Comparison of ENCODE assay signal across 9 mouse cellular contexts in genomic region chr5:75066715-75067114, GRCm38 (mm10). TPM values are rescaled to one million over a fixed set of nuclear protein-coding genes. Genes with fewer than 3 reads are reported as not detected.
DNase-seq lines count a peak whose midpoint lies in the region; ATAC-seq and TF ChIP-seq lines count a peak whose summit lies in the region.
"Had no signal": no experiment of that assay in that cellular context is flagged by ENCODE, and none has a peak within 500 bp of the region (broad histone marks: within the 10 kb centered on the region; RNA-seq: fewer than 3 reads in every experiment).

No protein-coding gene starts in this region.

- TF ChIP-seq POLR2A in kidney, adult 2 months (IDR thresholded peaks at IDR 0.05; ENCODE audit: low read depth, low read length), result no peak

- no peak for TF ChIP-seq CTCF in kidney, adult 2 months (conservative IDR thresholded peaks at IDR 0.05; ENCODE audit: insufficient read depth, insufficient read length, low read depth, low read length)

- no peak for DNase-seq in heart, adult 9 months (ENCODE audit: low spot score in 2 of 2)
- DNase-seq in embryonic facial prominence, embryonic 11.5 days (ENCODE audit: low spot score), result no peak
- no peak for DNase-seq in limb, embryonic 10.5 days (ENCODE audit: low spot score)
- DNase-seq in layer of hippocampus, adult 8-10 months (ENCODE audit: low spot score in 2 of 2), result no peak
- DNase-seq in ovary, postnatal 36 days (ENCODE audit: low spot score), result no peak
- no peak for DNase-seq in kidney, adult 2 months

- H3K27ac ChIP-seq in heart, embryonic 15.5 days, result no peak overlapping the region
- H3K27ac ChIP-seq in embryonic facial prominence, embryonic 11.5 days (replicated peaks; ENCODE audit: low read depth, low read length), result no peak overlapping the region
- H3K27ac ChIP-seq in limb, embryonic 10.5 days, result peak overlapping the region; percentile 75
- H3K27ac ChIP-seq in neural tube, embryonic 14.5 days (ENCODE audit: low read depth, low read length), result no peak overlapping the region
- no peak overlapping the region for H3K27ac ChIP-seq in kidney, adult 2 months (ENCODE audit: insufficient read depth, low read depth, low read length)

- H3K9ac ChIP-seq in heart, embryonic 15.5 days, result 0 out of 2 replicates have a peak overlapping the region, but pooled peaks have one; percentile 2
- H3K9ac ChIP-seq in embryonic facial prominence, embryonic 11.5 days (replicated peaks; ENCODE audit: low read length), result peak overlapping the region; percentile 50
- H3K9ac ChIP-seq in neural tube, embryonic 14.5 days (replicated peaks; ENCODE audit: low read depth, low read length), result no peak overlapping the region

- H3K27me3 ChIP-seq in heart, embryonic 15.5 days, result peaks cover 63% of the 10 kb centered on the region
- peaks cover 34% of the 10 kb centered on the region for H3K27me3 ChIP-seq in embryonic facial prominence, embryonic 11.5 days (ENCODE audit: control insufficient read depth, insufficient read depth, low read length)
- peaks cover 79% of the 10 kb centered on the region for H3K27me3 ChIP-seq in limb, embryonic 10.5 days (ENCODE audit: low read depth, poor library complexity, severe bottlenecking)
- H3K27me3 ChIP-seq in neural tube, embryonic 14.5 days (ENCODE audit: control insufficient read depth, insufficient read depth, low read length), result peaks cover 23% of the 10 kb centered on the region
- H3K27me3 ChIP-seq in kidney, adult 2 months (replicated peaks; ENCODE audit: control insufficient read depth, insufficient read depth, low read length), result peaks cover 5% of the 10 kb centered on the region

- 10% methylated on average over 5 of the region's 10 CpGs for WGBS in heart, embryonic 15.5 days
- 4% methylated on average over 8 of the region's 10 CpGs for WGBS in embryonic facial prominence, embryonic 11.5 days
- WGBS in limb, embryonic 10.5 days, result 4% methylated on average over 10 of the region's 10 CpGs
- WGBS in neural tube, embryonic 14.5 days, result 6% methylated on average over 5 of the region's 10 CpGs
- 5% methylated on average over 10 of the region's 10 CpGs for WGBS in kidney, adult 2 months

- peaks cover 22% of the 10 kb centered on the region for H3K4me1 ChIP-seq in heart, embryonic 15.5 days (replicated peaks)
- peaks cover 5% of the 10 kb centered on the region for H3K4me1 ChIP-seq in embryonic facial prominence, embryonic 11.5 days (ENCODE audit: control insufficient read depth, insufficient read depth, low read length)
- H3K4me1 ChIP-seq in limb, embryonic 10.5 days, result peaks cover 29% of the 10 kb centered on the region
- H3K4me1 ChIP-seq in neural tube, embryonic 14.5 days (ENCODE audit: control insufficient read depth, insufficient read depth, low read length), result no peaks in the 10 kb centered on the region
- H3K4me1 ChIP-seq in kidney, adult 2 months (ENCODE audit: control insufficient read depth, insufficient read depth, low read length), result no peaks in the 10 kb centered on the region

- no peak for ATAC-seq in heart, embryonic 15.5 days (replicated peaks; ENCODE audit: insufficient number of reproducible peaks, insufficient read depth, low FRiP score, low read depth)
- ATAC-seq in embryonic facial prominence, embryonic 11.5 days (replicated peaks; ENCODE audit: insufficient number of reproducible peaks, low FRiP score, low TSS enrichment, low read depth), result peak; percentile 31
- ATAC-seq in neural tube, embryonic 14.5 days (ENCODE audit: low read depth), result no peak

- H3K4me2 ChIP-seq in heart, embryonic 15.5 days, result peak overlapping the region; percentile 72
- H3K4me2 ChIP-seq in embryonic facial prominence, embryonic 11.5 days (ENCODE audit: low read depth, low read length), result peak overlapping the region; percentile 83
- H3K4me2 ChIP-seq in neural tube, embryonic 14.5 days (ENCODE audit: low read depth, low read length), result peak overlapping the region; percentile 67

- no peaks in the 10 kb centered on the region for H3K36me3 ChIP-seq in heart, embryonic 15.5 days
- H3K36me3 ChIP-seq in embryonic facial prominence, embryonic 11.5 days (replicated peaks; ENCODE audit: control insufficient read depth, insufficient read depth, low read depth, low read length), result no peaks in the 10 kb centered on the region
- H3K36me3 ChIP-seq in limb, embryonic 10.5 days, result no peaks in the 10 kb centered on the region
- no peaks in the 10 kb centered on the region for H3K36me3 ChIP-seq in neural tube, embryonic 14.5 days (ENCODE audit: control insufficient read depth, insufficient read depth, low read length)
- no peaks in the 10 kb centered on the region for H3K36me3 ChIP-seq in kidney, adult 2 months (ENCODE audit: control insufficient read depth, insufficient read depth, low read length)

- H3K4me3 ChIP-seq in heart, embryonic 15.5 days, result peak overlapping the region; percentile 45
- peak overlapping the region; percentile 43 for H3K4me3 ChIP-seq in embryonic facial prominence, embryonic 11.5 days (ENCODE audit: low read depth, low read length)
- peak overlapping the region; percentile 58 for H3K4me3 ChIP-seq in limb, embryonic 10.5 days
- peak overlapping the region; percentile 46; the same call in 1 of the 2 replicates for H3K4me3 ChIP-seq in neural tube, embryonic 14.5 days (ENCODE audit: low read depth, low read length)
- no peak overlapping the region for H3K4me3 ChIP-seq in kidney, adult 2 months (ENCODE audit: insufficient read depth, low read depth, low read length)

- H3K9me3 ChIP-seq in heart, embryonic 15.5 days (replicated peaks), result no peaks in the 10 kb centered on the region
- no peaks in the 10 kb centered on the region for H3K9me3 ChIP-seq in embryonic facial prominence, embryonic 11.5 days (replicated peaks; ENCODE audit: control insufficient read depth, low read length)
- H3K9me3 ChIP-seq in limb, embryonic 10.5 days (replicated peaks), result no peaks in the 10 kb centered on the region
- no peaks in the 10 kb centered on the region for H3K9me3 ChIP-seq in neural tube, embryonic 14.5 days (ENCODE audit: control insufficient read depth, low read length)

RNA-seq across cellular contexts. Expression of gene Gsx2, which starts 8.7 kb away (rescaled TPM):
- polyA plus RNA-seq in heart, embryonic 15.5 days (2015; fragmentation: Nextera tagmentation; extraction: Ambion mirVana), result not detected in 2 replicates
- polyA plus RNA-seq in embryonic facial prominence, embryonic 11.5 days (2014; fragmentation: Nextera tagmentation; extraction: Ambion mirVana), result 0.82 and 1.7 TPM in 2 replicates
- not detected in 2 replicates for polyA plus RNA-seq in limb, embryonic 10.5 days (2016; fragmentation: Nextera tagmentation; extraction: Ambion mirVana)
- polyA plus RNA-seq in neural tube, embryonic 14.5 days (2014; fragmentation: Nextera tagmentation; extraction: Ambion mirVana), result 0.17 and 0.21 TPM in 2 replicates
- total RNA-seq in layer of hippocampus, adult 8-10 months (2022), result under 1 TPM in 3 of 4 experiments, not detected in 1; 0.30 to 0.67 (median 0.37) TPM
- not detected in 2 replicates for polyA plus RNA-seq in kidney, adult 2 months (2012; rRNA removed)
- polyA plus RNA-seq: large intestine, adult 2 months had no signal

RNA-seq across cellular contexts. Expression of gene Chic2, which starts 22.1 kb away (rescaled TPM):
- 19.4 and 21.6 TPM in 2 replicates for polyA plus RNA-seq in heart, embryonic 15.5 days (2015; fragmentation: Nextera tagmentation; extraction: Ambion mirVana)
- 45.3 and 51.2 TPM in 2 replicates for polyA plus RNA-seq in embryonic facial prominence, embryonic 11.5 days (2014; fragmentation: Nextera tagmentation; extraction: Ambion mirVana)
- 36.9 and 40.0 TPM in 2 replicates for polyA plus RNA-seq in limb, embryonic 10.5 days (2016; fragmentation: Nextera tagmentation; extraction: Ambion mirVana)
- 50.1 and 57.8 TPM in 2 replicates for polyA plus RNA-seq in neural tube, embryonic 14.5 days (2014; fragmentation: Nextera tagmentation; extraction: Ambion mirVana)
- total RNA-seq in layer of hippocampus, adult 8-10 months (2022), result 10 to 100 TPM; 17.7 to 23.0 (median 20.5) TPM
- 4.3 and 6.1 TPM in 2 replicates for polyA plus RNA-seq in kidney, adult 2 months (2012; rRNA removed)
